Mouse (Mus musculus) heart, embryonic 11.5 days (tissue): ENCODE measurements around the gene Ltbr. TPM values are rescaled to one million over a fixed set of nuclear protein-coding genes. Genes with fewer than 3 reads are reported as not detected.

ENCODE experiments used
- ATAC-seq: fragments of 200-750 bp; cut with Nextera tagmentation; replicated peaks from 2 replicates; pipeline ENCODE4 v1.8.0; 2017; ENCODE audit warnings: moderate library complexity; ENCODE audit not compliant: insufficient number of reproducible peaks, low FRiP score, low TSS enrichment
- H3K27ac ChIP-seq: fragments of 300-500 bp; sonication (generic); 2 replicates; pipeline ENCODE4 v1.5.1; 2014; ENCODE audit warnings: mild to moderate bottlenecking, low read depth, low read length
- H3K27me3 ChIP-seq: fragments of 300-500 bp; sonication (generic); 2 replicates; pipeline ENCODE4 v1.6.1; 2014; ENCODE audit warnings: mild to moderate bottlenecking, low read length, mixed read lengths; ENCODE audit not compliant: control insufficient read depth, insufficient read depth
- H3K36me3 ChIP-seq: fragments of 300-500 bp; sonication (generic); 2 replicates; pipeline ENCODE4 v1.6.1; 2014; ENCODE audit warnings: mild to moderate bottlenecking, low read length, moderate library complexity, mixed read lengths; ENCODE audit not compliant: control insufficient read depth, insufficient read depth
- H3K4me1 ChIP-seq: fragments of 300-500 bp; sonication (generic); 2 replicates; pipeline ENCODE4 v1.6.1; 2014; ENCODE audit warnings: low read length; ENCODE audit not compliant: control insufficient read depth, insufficient read depth
- H3K4me2 ChIP-seq: fragments of 300-500 bp; sonication (generic); 2 replicates; pipeline ENCODE4 v1.6.1; 2014; ENCODE audit warnings: mild to moderate bottlenecking, moderate library complexity
- H3K4me3 ChIP-seq: fragments of 300-500 bp; sonication (generic); 2 replicates; pipeline ENCODE4 v1.5.1; 2014; ENCODE audit warnings: low read depth, low read length
- H3K9ac ChIP-seq: fragments of 300-500 bp; sonication (generic); 2 replicates; pipeline ENCODE4 v1.6.1; 2014; ENCODE audit warnings: mild to moderate bottlenecking, low read depth, low read length, moderate library complexity
- H3K9me3 ChIP-seq: fragments of 300-500 bp; sonication (generic); replicated peaks from 2 replicates; pipeline ENCODE4 v1.6.1; 2016; ENCODE audit warnings: low read length; ENCODE audit not compliant: control insufficient read depth
- WGBS: fragments of 180-500 bp; shearing (Covaris S2); extraction: QIAGEN DNeasy Blood & Tissue Kit; methylation state at CpG from one replicate; pipeline ENCODE4 v1.1.7; 2014; ENCODE audit not compliant: insufficient replicate concordance; 5-methylcytosine and 5-hydroxymethylcytosine counted together
- polyA plus RNA-seq: library from polyadenylated mRNA; unstranded; fragments of >200 nt; fragmentation: Nextera tagmentation; extraction: Ambion mirVana; gene quantifications from 2 replicates; pipeline ENCODE4 v1.2.1, GENCODE M21; 2014

Gene Ltbr
- polyA plus RNA-seq, 1 experiment from 2014 or later: 35.0 TPM

DNA sequence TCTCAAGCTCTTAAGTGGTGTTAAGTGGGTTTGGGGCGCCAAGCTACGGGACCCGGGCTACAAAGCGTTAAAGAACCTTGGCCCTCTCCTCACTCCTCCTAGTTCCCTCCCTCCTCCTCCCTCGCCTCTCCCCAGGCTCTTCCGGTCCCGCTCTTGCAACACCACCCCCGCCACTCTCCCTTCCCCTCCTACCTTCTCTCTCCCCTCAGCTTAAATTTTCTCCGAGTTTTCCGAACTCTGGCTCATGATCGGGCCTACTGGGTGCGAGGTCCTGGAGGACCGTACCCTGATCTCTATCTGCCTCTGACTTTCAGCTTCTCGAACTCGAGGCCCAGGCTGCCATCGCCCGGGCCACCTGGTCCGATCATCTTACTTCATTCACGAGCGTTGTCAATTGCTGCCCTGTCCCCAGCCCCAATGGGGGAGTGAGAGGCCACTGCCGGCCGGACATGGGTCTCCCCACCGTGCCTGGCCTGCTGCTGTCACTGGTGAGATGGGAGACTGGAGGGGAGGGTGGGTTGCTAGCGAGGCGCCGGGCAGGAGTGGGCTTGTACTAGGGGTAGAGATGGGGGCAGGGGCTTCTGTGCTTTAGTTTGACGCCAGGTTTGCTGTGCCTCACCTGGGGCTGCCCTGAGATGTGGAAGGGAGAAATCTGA lies 36.0 kb upstream of the Ltbr start:
- H3K36me3 ChIP-seq: no peaks in the 10 kb centered on the region
- H3K4me1 ChIP-seq: peaks cover 38% of the 10 kb centered on the region
- H3K4me2 ChIP-seq: peak overlapping the region; percentile 82
- 0% methylated on average over 27 of the region's 27 CpGs for WGBS
- H3K9ac ChIP-seq: peak overlapping the region; percentile 82
- H3K9me3 ChIP-seq: no peaks in the 10 kb centered on the region
- peak; percentile 64 for ATAC-seq
- 0 out of 2 replicates have a peak, but pooled peaks cover 2% of the 10 kb centered on the region for H3K27me3 ChIP-seq
- H3K4me3 ChIP-seq: peak overlapping the region; percentile 63
- H3K27ac ChIP-seq: peak overlapping the region; percentile 6; the same call in 1 of the 2 replicates

DNA sequence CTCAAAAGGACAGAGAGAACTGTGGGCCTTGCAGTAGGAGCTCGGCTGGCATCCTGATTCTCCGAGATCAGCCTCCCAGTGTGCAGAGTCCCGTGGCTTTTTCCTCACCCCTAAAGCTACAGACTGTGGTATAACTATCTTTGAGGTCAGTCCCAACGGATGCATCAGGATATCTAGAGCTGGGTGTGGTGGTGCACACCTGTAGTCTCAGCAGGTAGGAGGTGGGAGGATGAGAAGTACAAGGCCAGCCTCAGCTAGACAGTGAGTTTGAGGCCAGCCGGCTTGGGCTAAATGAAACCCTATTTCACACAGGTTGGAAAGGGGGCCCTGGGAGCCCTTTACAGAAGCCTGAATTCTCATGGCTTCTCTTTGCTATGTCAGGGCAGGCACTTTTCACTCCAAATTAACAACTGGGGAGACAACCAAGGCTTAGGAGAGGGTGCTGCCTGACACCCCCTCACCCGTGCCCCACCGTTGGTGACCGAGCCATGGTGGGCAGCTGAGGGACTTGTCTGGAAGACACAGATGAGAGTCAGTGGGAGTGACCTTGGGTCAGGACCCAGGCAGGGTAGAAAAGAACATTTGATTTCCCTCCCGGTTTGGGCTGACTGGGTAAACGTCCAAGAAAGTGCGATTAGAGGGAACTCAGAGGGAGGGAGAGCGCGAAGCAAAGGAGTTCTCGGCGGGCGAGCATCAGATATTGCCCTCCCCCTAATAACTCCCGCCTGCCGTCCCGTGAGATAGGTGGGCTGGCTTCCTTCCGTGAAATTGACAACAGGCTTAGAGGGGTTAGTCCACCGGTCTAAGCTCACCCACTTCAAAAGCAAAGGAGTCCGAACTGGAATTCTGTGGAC lies 35.3 kb upstream of the Ltbr start, which contains the start of gene Tnfrsf1a:
TSS of gene Tnfrsf1a (plus strand) at position 642 of the 854 bp plus-strand sequence.
- H3K27ac ChIP-seq: peak within 1 kb of the TSS; percentile 6; the same call in 1 of the 2 replicates
- peak within 1 kb of the TSS; percentile 82 for H3K4me2 ChIP-seq
- 0 out of 2 replicates have a peak, but pooled peaks cover 4% of the 10 kb centered on the region for H3K27me3 ChIP-seq
- H3K36me3 ChIP-seq: no peaks in the 10 kb centered on the region
- peak within 1 kb of the TSS; percentile 63 for H3K4me3 ChIP-seq
- peak within 1 kb of the TSS; percentile 82 for H3K9ac ChIP-seq
- 6% methylated on average over 22 of the region's 22 CpGs for WGBS
- ATAC-seq: no peak; the same call in 1 of the 2 replicates
- H3K9me3 ChIP-seq: no peaks in the 10 kb centered on the region
- peaks cover 30% of the 10 kb centered on the region for H3K4me1 ChIP-seq

DNA sequence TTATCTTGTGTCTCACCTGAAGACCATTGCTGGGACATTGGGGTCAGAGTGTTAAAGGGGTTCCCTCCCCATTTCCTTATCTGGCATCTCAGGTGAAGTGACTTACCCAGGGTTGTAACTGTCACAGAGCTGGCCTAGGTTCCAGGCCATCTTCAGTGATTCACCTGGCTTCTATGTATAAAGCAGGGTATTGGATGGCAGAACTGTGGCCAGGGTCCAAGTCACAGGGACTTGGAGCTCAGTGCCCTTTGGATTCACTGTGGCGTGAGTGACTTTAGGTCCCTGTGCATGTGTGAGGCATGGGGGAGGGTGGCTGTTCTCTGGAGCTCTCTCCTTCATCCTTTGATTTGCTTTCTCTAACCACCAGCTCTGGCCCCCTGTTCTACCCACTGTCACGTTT lies 32.3 kb upstream of the Ltbr start:
- no peaks in the 10 kb centered on the region for H3K36me3 ChIP-seq
- WGBS: 58% methylated on average over 2 of the region's 2 CpGs
- no peak overlapping the region for H3K4me2 ChIP-seq
- H3K4me3 ChIP-seq: no peak overlapping the region
- H3K27ac ChIP-seq: no peak overlapping the region
- H3K4me1 ChIP-seq: peaks cover 13% of the 10 kb centered on the region
- H3K9me3 ChIP-seq: no peaks in the 10 kb centered on the region
- H3K27me3 ChIP-seq: peaks cover 4% of the 10 kb centered on the region; the same call in 1 of the 2 replicates
- ATAC-seq: no peak
- no peak overlapping the region for H3K9ac ChIP-seq

DNA sequence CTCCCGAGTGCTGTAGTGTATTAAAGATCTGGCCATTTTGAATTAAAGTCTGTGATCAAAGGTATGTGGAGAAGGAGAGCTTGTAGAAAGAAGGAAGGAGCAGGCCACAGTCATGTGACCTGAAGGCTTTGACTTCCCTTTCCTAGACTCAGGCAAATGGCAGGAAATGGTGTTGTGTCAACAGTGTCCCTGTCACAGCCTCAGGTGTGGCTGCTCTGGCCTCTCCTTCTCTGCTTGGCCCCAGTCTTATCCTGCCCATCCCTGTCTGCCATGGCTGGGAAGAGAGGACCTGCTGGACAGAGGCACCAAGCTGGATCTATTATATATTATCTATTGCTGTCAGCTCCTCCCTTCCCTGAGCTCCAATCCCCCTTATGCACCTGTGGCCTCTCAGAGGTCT lies 31.9 kb upstream of the Ltbr start:
- Histone ChIP-seq H3K27me3 (peaks cover 4% of the 10 kb centered on the region; the same call in 1 of the 2 replicates), H3K27ac (no peak overlapping the region)

DNA sequence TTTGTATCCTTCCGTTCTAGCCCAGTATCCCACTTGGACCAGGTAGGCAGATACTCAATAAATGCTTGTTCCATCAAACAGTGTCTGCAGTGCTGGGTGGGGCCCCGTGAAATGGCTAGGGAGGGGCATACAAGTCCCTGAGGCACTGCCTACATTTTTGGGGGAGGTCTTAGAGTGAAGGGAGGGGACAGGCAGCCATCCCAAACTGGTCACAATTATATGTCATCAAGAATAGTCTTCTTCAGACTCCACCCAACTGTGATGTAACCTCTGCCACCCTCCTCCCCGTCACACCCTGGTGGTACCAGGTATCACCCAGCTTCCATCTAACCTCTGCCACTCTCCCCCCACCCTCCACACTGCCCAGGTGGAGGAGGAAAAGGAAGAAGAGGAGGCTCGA lies 31.2 kb upstream of the Ltbr start:
- H3K36me3 ChIP-seq: no peaks in the 10 kb centered on the region
- 62% methylated on average over 4 of the region's 4 CpGs for WGBS
- peaks cover 4% of the 10 kb centered on the region; the same call in 1 of the 2 replicates for H3K27me3 ChIP-seq
- no peak overlapping the region for H3K4me3 ChIP-seq
- no peak overlapping the region for H3K9ac ChIP-seq
- H3K4me2 ChIP-seq: no peak overlapping the region
- H3K9me3 ChIP-seq: no peaks in the 10 kb centered on the region
- H3K27ac ChIP-seq: no peak overlapping the region
- no peak for ATAC-seq
- H3K4me1 ChIP-seq: peaks cover 14% of the 10 kb centered on the region

More for the DNA sequence above, 31.9 kb upstream of the Ltbr start:
- no peak for ATAC-seq
- H3K4me1 ChIP-seq: peaks cover 10% of the 10 kb centered on the region
- H3K9ac ChIP-seq: no peak overlapping the region
- no peaks in the 10 kb centered on the region for H3K9me3 ChIP-seq
- H3K36me3 ChIP-seq: no peaks in the 10 kb centered on the region
- 66% methylated on average over 1 of the region's 1 CpGs for WGBS
- H3K4me3 ChIP-seq: no peak overlapping the region
- H3K4me2 ChIP-seq: no peak overlapping the region

DNA sequence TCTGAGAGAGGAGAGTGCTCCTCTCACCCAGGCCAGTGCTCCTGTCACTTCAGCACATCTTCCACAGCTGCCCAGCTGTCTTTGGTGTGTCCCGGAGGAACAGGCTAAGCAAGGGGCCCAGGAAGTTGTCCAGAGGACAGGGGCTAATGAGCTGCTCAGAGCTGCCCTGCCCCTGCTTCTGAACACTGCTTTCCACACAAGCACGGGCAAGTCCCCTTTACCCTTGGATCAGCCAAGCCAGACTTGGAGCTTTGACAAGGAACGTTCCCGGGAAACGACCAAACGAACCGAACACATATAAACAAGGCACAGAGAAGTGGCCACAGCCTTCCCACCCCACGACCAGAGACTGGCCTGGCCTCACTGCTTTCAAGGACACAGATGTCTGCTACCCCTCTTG lies 30.4 kb upstream of the Ltbr start:
- Histone ChIP-seq H3K36me3 (no peaks in the 10 kb centered on the region), H3K9ac (no peak overlapping the region), H3K4me2 (no peak overlapping the region), H3K4me1 (peaks cover 12% of the 10 kb centered on the region), H3K9me3 (no peaks in the 10 kb centered on the region), H3K27me3 (peaks cover 4% of the 10 kb centered on the region; the same call in 1 of the 2 replicates), H3K27ac (no peak overlapping the region), H3K4me3 (no peak overlapping the region)
- WGBS: 38% methylated on average over 8 of the region's 8 CpGs
- no peak for ATAC-seq

DNA sequence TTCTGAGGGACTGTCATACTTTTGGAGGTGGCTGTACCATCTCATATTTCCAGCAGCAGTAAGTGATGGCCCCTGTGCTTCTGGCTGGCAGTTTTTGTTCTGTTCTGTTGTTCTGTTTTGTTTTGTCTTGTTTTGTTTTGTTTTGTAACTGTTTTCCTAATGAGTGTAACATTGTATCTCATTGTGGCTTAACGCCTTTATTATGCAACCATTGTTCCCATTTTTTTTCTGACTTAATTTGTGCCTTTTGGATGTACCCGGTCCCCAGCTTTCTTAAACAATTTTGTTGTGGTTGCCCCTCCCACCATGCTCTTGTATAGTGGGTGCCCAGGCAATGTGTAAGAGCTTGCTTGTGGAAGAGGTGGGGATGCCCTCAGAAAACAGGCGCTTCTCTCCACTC lies 28.5 kb upstream of the Ltbr start:
- Histone ChIP-seq H3K4me2 (no peak overlapping the region), H3K9ac (no peak overlapping the region), H3K27ac (no peak overlapping the region), H3K4me3 (no peak overlapping the region), H3K27me3 (peaks cover 4% of the 10 kb centered on the region; the same call in 1 of the 2 replicates), H3K36me3 (no peaks in the 10 kb centered on the region), H3K9me3 (no peaks in the 10 kb centered on the region), H3K4me1 (peaks cover 6% of the 10 kb centered on the region; the same call in 1 of the 2 replicates)
- no peak for ATAC-seq
- WGBS: 65% methylated on average over 3 of the region's 3 CpGs

DNA sequence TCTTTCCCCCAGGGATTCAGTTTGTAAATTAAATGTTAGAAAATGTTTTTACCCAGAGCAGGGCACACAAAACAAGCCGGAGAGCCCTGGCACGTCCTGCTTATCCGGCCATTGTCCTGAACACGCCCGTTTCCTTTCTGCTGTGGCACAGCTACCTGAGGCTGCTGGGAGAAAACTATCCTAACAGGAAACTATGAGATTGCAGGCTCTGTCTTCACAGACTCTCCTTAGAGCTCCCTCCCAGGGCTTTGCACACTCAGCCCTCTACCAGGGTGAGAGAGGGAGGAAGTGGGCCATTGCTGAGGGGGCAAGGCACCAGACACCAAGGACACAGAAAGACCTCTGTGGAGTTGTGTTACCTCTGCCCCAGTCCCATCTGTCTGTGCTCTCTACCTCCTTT lies 26.6 kb upstream of the Ltbr start:
- Histone ChIP-seq H3K27ac (peak overlapping the region; percentile 67), H3K27me3 (peaks cover 4% of the 10 kb centered on the region; the same call in 1 of the 2 replicates), H3K4me2 (no peak overlapping the region), H3K36me3 (no peaks in the 10 kb centered on the region), H3K9me3 (no peaks in the 10 kb centered on the region), H3K4me1 (peaks cover 6% of the 10 kb centered on the region; the same call in 1 of the 2 replicates), H3K4me3 (no peak overlapping the region), H3K9ac (no peak overlapping the region)
- no peak for ATAC-seq
- WGBS: 58% methylated on average over 5 of the region's 5 CpGs
